ENCODE assay signal across 8 mouse cellular contexts in the genomic region with DNA sequence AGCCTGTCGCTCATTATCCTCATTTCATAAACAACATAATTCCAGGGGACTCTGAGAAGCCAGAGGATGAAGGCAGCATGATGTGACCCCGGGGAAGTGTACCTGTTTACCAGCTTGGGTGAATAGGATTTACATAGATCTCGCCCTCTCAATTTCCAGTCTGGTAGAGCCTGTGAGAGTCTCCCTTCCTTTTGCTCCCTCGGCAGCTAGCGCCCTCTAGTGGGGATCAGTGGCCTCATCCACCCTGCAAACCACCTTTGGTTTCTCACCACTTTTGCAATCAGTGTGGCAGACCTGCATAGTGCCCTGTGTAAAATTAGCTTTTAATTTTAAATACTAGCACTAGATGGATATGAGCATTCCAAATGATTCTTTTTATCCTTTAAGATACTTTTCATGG.
DNase-seq lines count a peak whose midpoint lies in the region; ATAC-seq lines count a peak whose summit lies in the region.

No protein-coding gene starts in this region.

- peak; percentile 14 to 15 for DNase-seq in frontal cortex, postnatal 36 days (ENCODE audit: low spot score in 2 of 2)
- DNase-seq in midbrain, embryonic 14.5 days, result peak; percentile 31
- DNase-seq in midbrain, embryonic 11.5 days (ENCODE audit: low spot score, missing footprints), result no peak
- DNase-seq in adrenal gland, postnatal 36 days, result peak; percentile 71 to 78
- DNase-seq in forelimb bud, embryonic 11.5 days (ENCODE audit: low read depth, low spot score), result peak; percentile 10
- DNase-seq in lung, postnatal 14 days, result peak; percentile 67
- peak; percentile 63 for DNase-seq in thymus, postnatal 14 days

- 67% methylated on average over 5 of the region's 5 CpGs for WGBS in midbrain, embryonic 14.5 days
- 63% methylated on average over 5 of the region's 5 CpGs for WGBS in midbrain, embryonic 11.5 days

- no peak for ATAC-seq in frontal cortex, adult (ENCODE audit: low TSS enrichment)
- no peak for ATAC-seq in midbrain, embryonic 14.5 days (ENCODE audit: low FRiP score, low TSS enrichment)
- ATAC-seq in midbrain, embryonic 11.5 days (ENCODE audit: low FRiP score), result no peak

- H3K27ac ChIP-seq in midbrain, embryonic 14.5 days (replicated peaks; ENCODE audit: low read depth, low read length), result no peak overlapping the region
- H3K27ac ChIP-seq in midbrain, embryonic 11.5 days (ENCODE audit: low read depth, low read length), result no peak overlapping the region

- H3K4me1 ChIP-seq in midbrain, embryonic 14.5 days (ENCODE audit: control insufficient read depth, insufficient read depth, low read length), result no peaks in the 10 kb centered on the region
- H3K4me1 ChIP-seq in midbrain, embryonic 11.5 days (ENCODE audit: control insufficient read depth, insufficient read depth, low read length), result no peaks in the 10 kb centered on the region

- no peak overlapping the region for H3K4me2 ChIP-seq in midbrain, embryonic 14.5 days (ENCODE audit: low read length)
- no peak overlapping the region for H3K4me2 ChIP-seq in midbrain, embryonic 11.5 days

- H3K9me3 ChIP-seq in midbrain, embryonic 14.5 days (ENCODE audit: control insufficient read depth, low read length), result no peaks in the 10 kb centered on the region
- H3K9me3 ChIP-seq in midbrain, embryonic 11.5 days (ENCODE audit: control insufficient read depth, low read length), result no peaks in the 10 kb centered on the region

- no peaks in the 10 kb centered on the region for H3K27me3 ChIP-seq in midbrain, embryonic 14.5 days (ENCODE audit: control insufficient read depth, insufficient read depth, low read length)
- no peaks in the 10 kb centered on the region for H3K27me3 ChIP-seq in midbrain, embryonic 11.5 days (ENCODE audit: control insufficient read depth, insufficient read depth, low read length)

- H3K4me3 ChIP-seq in midbrain, embryonic 14.5 days (replicated peaks; ENCODE audit: low read depth, low read length), result no peak overlapping the region
- H3K4me3 ChIP-seq in midbrain, embryonic 11.5 days (ENCODE audit: low read depth, low read length), result no peak overlapping the region

- peaks cover 49% of the 10 kb centered on the region for H3K36me3 ChIP-seq in midbrain, embryonic 14.5 days (ENCODE audit: control insufficient read depth, insufficient read depth, low read length)
- H3K36me3 ChIP-seq in midbrain, embryonic 11.5 days (ENCODE audit: control insufficient read depth, insufficient read depth, low read length), result peaks cover 19% of the 10 kb centered on the region

- H3K9ac ChIP-seq in midbrain, embryonic 14.5 days (replicated peaks; ENCODE audit: low read length), result no peak overlapping the region
- no peak overlapping the region for H3K9ac ChIP-seq in midbrain, embryonic 11.5 days (ENCODE audit: low read length)
